20 mouse cellular contexts compared by ENCODE assay signal in genomic region chr13:8997221-8997620, GRCm38 (mm10). TPM values are rescaled to one million over a fixed set of nuclear protein-coding genes. Genes with fewer than 3 reads are reported as not detected.
"Had no signal": no experiment of that assay in that cellular context is flagged by ENCODE, and none has a peak within 500 bp of the region (broad histone marks: within the 10 kb centered on the region; RNA-seq: fewer than 3 reads in every experiment).

No protein-coding gene starts in this region.

RNA-seq across cellular contexts. Expression of gene Idi2, which starts 44.6 kb away (rescaled TPM):
- total RNA-seq: layer of hippocampus, adult 2 months; layer of hippocampus, postnatal 25 days; left cerebral cortex, adult 18-20 months; midbrain, postnatal 0 days had no signal
- polyA plus RNA-seq: intestine, embryonic 16.5 days; kidney, embryonic 14.5 days; kidney, postnatal 0 days; large intestine, adult 2 months; limb, embryonic 10.5 days; limb, embryonic 13.5 days; midbrain, postnatal 0 days; neural tube, embryonic 11.5 days; small intestine, adult 2 months; spleen, adult 2 months; stomach, embryonic 16.5 days; testis, adult 2 months had no signal

RNA-seq across cellular contexts. Expression of gene Gm9745, which starts 49.2 kb away (rescaled TPM):
- total RNA-seq: layer of hippocampus, adult 2 months; layer of hippocampus, postnatal 25 days; left cerebral cortex, adult 18-20 months; left cerebral cortex, postnatal 25 days; midbrain, postnatal 0 days had no signal
- polyA plus RNA-seq: intestine, embryonic 16.5 days; kidney, embryonic 14.5 days; kidney, postnatal 0 days; large intestine, adult 2 months; limb, embryonic 10.5 days; limb, embryonic 13.5 days; lung, embryonic 15.5 days; midbrain, embryonic 10.5 days; midbrain, embryonic 14.5 days; midbrain, postnatal 0 days; neural tube, embryonic 11.5 days; neural tube, embryonic 14.5 days; small intestine, adult 2 months; spleen, adult 2 months; stomach, embryonic 16.5 days; testis, adult 2 months had no signal
